Mouse (Mus musculus): Measurements from ENCODE around the gene Olfr311. TPM values are rescaled to one million over a fixed set of nuclear protein-coding genes. Genes with fewer than 3 reads are reported as not detected.

The Olfr311 gene
- total and polyA plus RNA-seq, 3 experiments, result not detected

DNA sequence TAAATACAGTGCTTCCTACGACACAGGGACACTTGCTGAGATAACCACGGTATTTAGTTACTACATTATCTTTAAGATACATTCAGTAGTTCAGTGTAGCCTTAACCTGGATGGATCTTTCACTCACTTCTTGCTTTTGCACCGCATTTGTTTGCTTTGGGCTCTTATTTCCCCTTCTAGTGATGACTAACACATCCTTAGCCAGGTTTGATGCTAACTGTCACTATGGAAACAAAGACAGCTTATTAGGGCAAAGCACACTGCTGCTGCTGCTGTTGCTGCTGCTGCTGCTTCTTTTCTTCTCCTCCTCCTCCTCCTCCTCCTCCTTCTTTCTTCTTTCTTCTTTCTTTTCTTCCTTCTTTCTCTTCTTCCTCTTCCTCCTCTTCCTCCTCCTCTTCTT lies 49.5 kb upstream of the Olfr311 start (continued):
- TF ChIP-seq GABPA (IDR thresholded peaks at IDR 0.05; ENCODE audit: insufficient replicate concordance, low read depth, low read length), result no peak
- TF ChIP-seq MXI1 (IDR thresholded peaks at IDR 0.05; ENCODE audit: low read depth, low read length), result peak; percentile 73; the same call in 1 of the 2 replicates
- TF ChIP-seq POLR2A (IDR thresholded peaks at IDR 0.05; ENCODE audit: low read depth, low read length), result no peak
- no peak for TF ChIP-seq RCOR1 (conservative IDR thresholded peaks at IDR 0.05; ENCODE audit: low read depth, low read length)

DNA sequence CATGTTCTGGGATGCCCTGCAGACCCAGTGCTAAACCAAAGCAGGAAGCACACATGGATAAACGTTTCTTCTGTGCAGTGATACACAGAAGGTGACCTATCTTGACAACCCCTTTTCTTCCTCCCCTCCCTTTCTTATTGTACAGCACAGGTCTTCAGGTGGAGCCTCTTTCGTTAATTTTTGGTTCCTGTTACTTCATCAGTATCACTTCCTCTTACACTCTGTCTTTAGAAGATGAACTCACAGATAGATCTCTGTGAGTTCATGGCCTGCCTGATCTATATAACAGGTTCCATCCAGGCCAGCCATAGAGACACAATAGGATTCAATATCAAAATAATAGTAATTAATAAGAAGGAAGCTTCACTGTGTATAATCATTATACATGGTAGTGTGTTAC lies 49.0 kb upstream of the Olfr311 start:
- peak overlapping the region; percentile 87 for H3K4me2 ChIP-seq (ENCODE audit: insufficient read depth, low read depth, poor library complexity, severe bottlenecking)
- DNase-seq (ENCODE audit: extremely low read depth), result peak; percentile 71
- H3K79me2 ChIP-seq (replicated peaks; ENCODE audit: control insufficient read depth, extremely low read depth, insufficient read depth, poor library complexity, severe bottlenecking), result no peaks in the 10 kb centered on the region
- TF ChIP-seq ETS1 (conservative IDR thresholded peaks at IDR 0.05; ENCODE audit: low read depth, low read length), result peak; percentile 68
- 0 out of 2 replicates have a peak, but pooled peaks have one; percentile 9 for TF ChIP-seq MXI1 (IDR thresholded peaks at IDR 0.05; ENCODE audit: low read depth, low read length)
- peak; percentile 88; the same call in 1 of the 2 replicates for TF ChIP-seq MEF2A (IDR thresholded peaks at IDR 0.05; ENCODE audit: borderline replicate concordance, low read depth, low read length)
- TF ChIP-seq TBP (conservative IDR thresholded peaks at IDR 0.05; ENCODE audit: low read depth, low read length), result no peak
- TF ChIP-seq IRF4 (IDR thresholded peaks at IDR 0.05; ENCODE audit: low read depth, low read length), result peak; percentile 95
- TF ChIP-seq EP300 (IDR thresholded peaks at IDR 0.05; ENCODE audit: low read length), result peak; percentile 93
- TF ChIP-seq JUN (IDR thresholded peaks at IDR 0.05; ENCODE audit: insufficient read depth, low read depth, low read length), result peak; percentile 86
- TF ChIP-seq UBTF (IDR thresholded peaks at IDR 0.05; ENCODE audit: low read depth, low read length), result no peak
- H3K9ac ChIP-seq (ENCODE audit: insufficient read depth, low read depth), result 0 out of 2 replicates have a peak overlapping the region, but pooled peaks have one; percentile 3
- H3K9me3 ChIP-seq (replicated peaks; ENCODE audit: low read length), result no peaks in the 10 kb centered on the region
- H3K4me3 ChIP-seq (replicated peaks in 1 of 3; ENCODE audit: low read depth in 2 of 3, low read length in 2 of 3, poor library complexity in 1 of 3), result no peak overlapping the region
- 0 out of 2 replicates have a peak overlapping the region, but pooled peaks have one; percentile 50 for H3K27ac ChIP-seq (ENCODE audit: insufficient read depth, low read depth)
- dilution Hi-C loops (cut with MboI; ENCODE audit: extremely low pct_ligation_motif_present, extremely low pct_unique_long_range_greater_than_20kb, low sequenced_read_pairs), result no loop called here
- no peaks in the 10 kb centered on the region for H3K27me3 ChIP-seq (replicated peaks)
- in situ Hi-C loops (cut with MboI; ENCODE audit: low pct_ligation_motif_present, low pct_unique_long_range_greater_than_20kb, low sequenced_read_pairs), result no loop called here
- peaks cover 11 to 31% of the 10 kb centered on the region in 2 experiments for H3K4me1 ChIP-seq (ENCODE audit: control insufficient read depth in 1 of 2, insufficient read depth in 2 of 2)
- H3K36me3 ChIP-seq (replicated peaks in 1 of 2; ENCODE audit: control insufficient read depth in 1 of 2, insufficient read depth in 1 of 2, low read length in 1 of 2), result no peaks in the 10 kb centered on the region

- Histone ChIP-seq H3K9me3 (replicated peaks; ENCODE audit: low read length) (no peaks in the 10 kb centered on the region), H3K36me3 (replicated peaks in 1 of 2; ENCODE audit: control insufficient read depth in 1 of 2, insufficient read depth in 1 of 2, low read length in 1 of 2) (no peaks in the 10 kb centered on the region), H3K27ac (ENCODE audit: insufficient read depth, low read depth) (no peak overlapping the region), H3K9ac (ENCODE audit: insufficient read depth, low read depth) (no peak overlapping the region), H3K79me2 (replicated peaks; ENCODE audit: control insufficient read depth, extremely low read depth, insufficient read depth, poor library complexity, severe bottlenecking) (no peaks in the 10 kb centered on the region), H3K4me3 (replicated peaks in 1 of 3; ENCODE audit: low read depth in 2 of 3, low read length in 2 of 3, poor library complexity in 1 of 3) (no peak overlapping the region), H3K27me3 (replicated peaks) (no peaks in the 10 kb centered on the region), H3K4me1 (ENCODE audit: control insufficient read depth in 1 of 2, insufficient read depth in 2 of 2) (peaks cover 11 to 31% of the 10 kb centered on the region in 2 experiments), H3K4me2 (ENCODE audit: insufficient read depth, low read depth, poor library complexity, severe bottlenecking) (peak overlapping the region; percentile 69; the same call in 1 of the 2 replicates)
- in situ Hi-C loops (cut with MboI; ENCODE audit: low pct_ligation_motif_present, low pct_unique_long_range_greater_than_20kb, low sequenced_read_pairs), result no loop called here
- dilution Hi-C loops (cut with MboI; ENCODE audit: extremely low pct_ligation_motif_present, extremely low pct_unique_long_range_greater_than_20kb, low sequenced_read_pairs), result no loop called here
- TF ChIP-seq RAD21 (IDR thresholded peaks at IDR 0.05; ENCODE audit: low read depth, low read length) (no peak), BHLHE40 (IDR thresholded peaks at IDR 0.05; ENCODE audit: low read depth, low read length) (peak; percentile 68), MAFK (IDR thresholded peaks at IDR 0.05; ENCODE audit: insufficient replicate concordance, low read length) (peak; percentile 97), ETS1 (conservative IDR thresholded peaks at IDR 0.05; ENCODE audit: low read depth, low read length) (peak; percentile 70), ZKSCAN1 (IDR thresholded peaks at IDR 0.05; ENCODE audit: borderline replicate concordance, low read depth, low read length) (no peak), JUN (IDR thresholded peaks at IDR 0.05; ENCODE audit: insufficient read depth, low read depth, low read length) (peak; percentile 77), JUND (conservative IDR thresholded peaks at IDR 0.05; ENCODE audit: low read depth, low read length) (peak; percentile 86), TBP (conservative IDR thresholded peaks at IDR 0.05; ENCODE audit: low read depth, low read length) (no peak), SIN3A (IDR thresholded peaks at IDR 0.05; ENCODE audit: low read length) (0 out of 2 replicates have a peak, but pooled peaks have one; percentile 22), KAT2A (IDR thresholded peaks at IDR 0.05; ENCODE audit: insufficient replicate concordance, low read length) (no peak), IRF4 (IDR thresholded peaks at IDR 0.05; ENCODE audit: low read depth, low read length) (peak; percentile 51; the same call in 1 of the 2 replicates)
- peak; percentile 70 for DNase-seq (ENCODE audit: extremely low read depth)
These were observed 48.4 kb upstream of the Olfr311 start for GRCm38 (mm10) chr11:58790646-58791045.
